Mouse (Mus musculus) cerebellum, adult 2 months (tissue): ENCODE measurements around the gene Ptgis. TPM values are rescaled to one million over a fixed set of nuclear protein-coding genes. Genes with fewer than 3 reads are reported as not detected.

Experiments used
- DNase-seq, 2 experiments: peaks; one replicate each; pipeline ENCODE4 v3.0.0; 2021
- H3K27ac ChIP-seq: fragments of 200-500 bp; 2 replicates; pipeline ENCODE4 v1.5.1; 2012; ENCODE audit warnings: low read length, control low read depth, inconsistent platforms; ENCODE audit not compliant: insufficient read depth
- H3K27me3 ChIP-seq: fragments of 200-500 bp; 2 replicates; pipeline ENCODE4 v1.6.1; 2012; ENCODE audit warnings: inconsistent platforms, mild to moderate bottlenecking, low read length, moderate library complexity; ENCODE audit not compliant: control insufficient read depth, insufficient read depth
- H3K4me1 ChIP-seq: fragments of 200-500 bp; 2 replicates; pipeline ENCODE4 v1.6.1; 2011; ENCODE audit warnings: low read length; ENCODE audit not compliant: control insufficient read depth, insufficient read depth
- H3K4me3 ChIP-seq: fragments of 200-500 bp; replicated peaks from 2 replicates; pipeline ENCODE3; 2011; ENCODE audit warnings: mild to moderate bottlenecking, low read depth, low read length, control low read depth; ENCODE audit not compliant: insufficient read depth
- CTCF ChIP-seq: fragments of 200-500 bp; IDR thresholded peaks from 2 replicates; pipeline ENCODE4 v1.5.1; 2011; ENCODE audit warnings: low read depth, mild to moderate bottlenecking, control low read depth, low read length, moderate library complexity, borderline replicate concordance; ENCODE audit not compliant: insufficient read depth
- POLR2A ChIP-seq: fragments of 200-500 bp; IDR thresholded peaks from 2 replicates; pipeline ENCODE4 v1.6.1; 2011; ENCODE audit warnings: low read length, control low read depth, borderline replicate concordance; ENCODE audit not compliant: insufficient read depth
- WGBS: fragments of 180-500 bp; shearing (Covaris S2); methylation state at CpG from one replicate; pipeline ENCODE4 v1.1.7; 2018; 5-methylcytosine and 5-hydroxymethylcytosine counted together
- polyA plus RNA-seq: library from polyadenylated mRNA; depleted of rRNA; stranded (reverse); fragments of >200 nt; gene quantifications from 2 replicates; pipeline ENCODE4 v1.2.3, GENCODE M21; 2012

Gene Ptgis
- polyA plus RNA-seq, 1 experiment, result 2.0 TPM

- H3K27me3 ChIP-seq, result no peaks in the 10 kb centered on the region
- WGBS, result 39% methylated on average over 10 of the region's 10 CpGs
Measured at GRCm38 (mm10) chr2:167163134-167163533, 77.3 kb downstream of the Ptgis start.

GRCm38 (mm10) chr2:167162516-167163021 is 77.8 kb downstream of the Ptgis start:
- H3K27me3 ChIP-seq, result no peaks in the 10 kb centered on the region
- 27% methylated on average over 10 of the region's 10 CpGs for WGBS
- H3K4me3 ChIP-seq, result no peak overlapping the region
- DNase-seq, result peak in 1 of 2 experiments; percentile 21
- no peak overlapping the region for H3K27ac ChIP-seq
- peaks cover 7% of the 10 kb centered on the region for H3K4me1 ChIP-seq
- TF ChIP-seq POLR2A (no peak), CTCF (no peak)

More at GRCm38 (mm10) chr2:167163134-167163533, 77.3 kb downstream of the Ptgis start:
- Histone ChIP-seq H3K4me3 (no peak overlapping the region), H3K27ac (no peak overlapping the region), H3K4me1 (peaks cover 7% of the 10 kb centered on the region)
- DNase-seq, result no peak
- TF ChIP-seq POLR2A (no peak), CTCF (no peak)

GRCm38 (mm10) chr2:167159721-167160120 is 80.7 kb downstream of the Ptgis start:
- WGBS, result 95% methylated on average over 4 of the region's 4 CpGs
- Histone ChIP-seq H3K27me3 (no peaks in the 10 kb centered on the region), H3K4me1 (peaks cover 7% of the 10 kb centered on the region), H3K4me3 (no peak overlapping the region), H3K27ac (no peak overlapping the region)
- TF ChIP-seq POLR2A (no peak), CTCF (no peak)
- no peak for DNase-seq

GRCm38 (mm10) chr2:167158780-167159179 is 81.6 kb downstream of the Ptgis start:
- H3K27me3 ChIP-seq, result no peaks in the 10 kb centered on the region
- TF ChIP-seq POLR2A, result no peak
- TF ChIP-seq CTCF, result no peak
- H3K4me1 ChIP-seq, result peaks cover 7% of the 10 kb centered on the region
- no peak overlapping the region for H3K4me3 ChIP-seq
- 47% methylated on average over 5 of the region's 5 CpGs for WGBS
- H3K27ac ChIP-seq, result no peak overlapping the region
- no peak for DNase-seq

GRCm38 (mm10) chr2:167156118-167156715 is 84.2 kb downstream of the Ptgis start:
- no peak overlapping the region for H3K27ac ChIP-seq
- no peaks in the 10 kb centered on the region; the same call in 1 of the 2 replicates for H3K4me1 ChIP-seq
- no peaks in the 10 kb centered on the region for H3K27me3 ChIP-seq
- 58% methylated on average over 9 of the region's 9 CpGs for WGBS
- no peak for DNase-seq
- no peak overlapping the region for H3K4me3 ChIP-seq
- TF ChIP-seq POLR2A, result no peak
- TF ChIP-seq CTCF, result no peak

GRCm38 (mm10) chr2:167155541-167155973 is 84.8 kb downstream of the Ptgis start:
- Histone ChIP-seq H3K4me1 (no peaks in the 10 kb centered on the region; the same call in 1 of the 2 replicates), H3K27me3 (no peaks in the 10 kb centered on the region), H3K4me3 (no peak overlapping the region), H3K27ac (no peak overlapping the region)
- 27% methylated on average over 4 of the region's 4 CpGs for WGBS
- no peak for TF ChIP-seq POLR2A
- TF ChIP-seq CTCF, result no peak
- DNase-seq, result no peak

GRCm38 (mm10) chr2:167150880-167151279 is 89.5 kb downstream of the Ptgis start:
- no peak overlapping the region for H3K27ac ChIP-seq

GRCm38 (mm10) chr2:167150135-167150534 is 90.3 kb downstream of the Ptgis start:
- Histone ChIP-seq H3K27ac (no peak overlapping the region), H3K27me3 (no peaks in the 10 kb centered on the region), H3K4me1 (no peaks in the 10 kb centered on the region; the same call in 1 of the 2 replicates), H3K4me3 (no peak overlapping the region)
- DNase-seq, result no peak
- TF ChIP-seq CTCF, result no peak
- TF ChIP-seq POLR2A, result no peak
- WGBS, result 93% methylated on average over 7 of the region's 7 CpGs

More at GRCm38 (mm10) chr2:167150880-167151279, 89.5 kb downstream of the Ptgis start:
- no peak for TF ChIP-seq CTCF
- TF ChIP-seq POLR2A, result no peak
- DNase-seq, result no peak
- no peak overlapping the region for H3K4me3 ChIP-seq
- H3K4me1 ChIP-seq, result no peaks in the 10 kb centered on the region; the same call in 1 of the 2 replicates
- 80% methylated on average over 6 of the region's 6 CpGs for WGBS
- no peaks in the 10 kb centered on the region for H3K27me3 ChIP-seq
